Mouse (Mus musculus) E14TG2a.4 (cell line): ENCODE results near the gene Axin2.

Source experiments
- H3K27me3 ChIP-seq: 2 replicates; pipeline ENCODE4 v1.6.1; 2014; ENCODE audit warnings: low read length, control low read depth; ENCODE audit not compliant: insufficient read depth
- H3K36me3 ChIP-seq: 2 replicates; pipeline ENCODE4 v1.6.1; 2014; ENCODE audit warnings: low read length, control low read depth; ENCODE audit not compliant: insufficient read depth
- H3K4me1 ChIP-seq: replicated peaks from 2 replicates; pipeline ENCODE4 v1.6.1; 2014; ENCODE audit warnings: low read depth, low read length, control low read depth
- H3K4me3 ChIP-seq: replicated peaks from 2 replicates; pipeline ENCODE4 v1.5.1; 2014; ENCODE audit warnings: mild to moderate bottlenecking, low read length
- H3K9me3 ChIP-seq: 2 replicates; pipeline ENCODE4 v1.6.1; 2014; ENCODE audit warnings: low read length, control low read depth
- CTCF ChIP-seq: conservative IDR thresholded peaks from 2 replicates; pipeline ENCODE4 v1.5.1; 2014; ENCODE audit warnings: low read length
- NANOG ChIP-seq: IDR thresholded peaks from 2 replicates; pipeline ENCODE4 v1.6.1; 2014; ENCODE audit warnings: borderline replicate concordance, low read length, mixed read lengths
- POU5F1 ChIP-seq: IDR thresholded peaks from 2 replicates; pipeline ENCODE4 v1.6.1; 2014; ENCODE audit warnings: low read length, borderline replicate concordance

Gene Axin2

DNA sequence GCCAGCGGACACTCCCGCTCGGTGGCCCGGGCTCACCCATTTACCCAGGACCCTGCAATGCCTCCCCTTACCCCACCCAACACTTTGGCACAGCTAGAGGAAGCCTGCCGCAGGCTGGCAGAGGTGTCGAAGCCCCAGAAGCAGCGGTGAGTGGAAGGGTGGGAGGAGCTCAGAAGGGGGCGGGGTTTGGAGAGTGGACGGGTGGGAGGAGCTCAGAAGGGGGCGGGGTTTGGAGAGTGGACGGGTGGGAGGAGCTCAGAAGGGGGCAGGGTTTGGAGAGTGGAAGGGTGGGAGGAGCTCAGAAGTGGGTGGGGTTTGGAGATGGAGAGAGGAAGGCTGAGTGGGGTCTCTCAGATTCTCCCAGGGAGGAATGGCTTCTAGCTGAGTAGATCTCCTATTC, 23.6 kb downstream of the Axin2 start:
- TF ChIP-seq POU5F1, result no peak
- no peak for TF ChIP-seq CTCF
- no peak for TF ChIP-seq NANOG

DNA sequence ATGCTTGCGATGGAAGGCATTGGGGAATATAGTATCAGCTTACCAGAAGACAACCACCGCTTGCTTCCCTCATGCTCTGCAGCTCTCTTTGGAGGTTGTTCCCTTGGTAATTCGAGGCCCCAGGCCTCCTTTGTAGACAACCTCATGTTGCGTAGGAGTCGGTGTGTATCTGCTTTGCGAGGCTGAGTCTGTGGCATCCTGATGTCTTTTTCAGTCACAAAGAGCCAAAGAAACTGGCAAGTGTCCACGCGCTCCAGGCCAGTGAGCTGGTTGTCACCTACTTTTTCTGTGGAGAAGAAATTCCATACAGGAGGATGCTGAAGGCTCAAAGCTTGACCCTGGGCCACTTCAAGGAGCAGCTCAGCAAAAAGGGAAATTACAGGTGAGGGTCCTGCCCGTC, 25.5 kb downstream of the Axin2 start:
- Histone ChIP-seq H3K9me3 (no peaks in the 10 kb centered on the region), H3K36me3 (peaks cover 57% of the 10 kb centered on the region), H3K4me3 (no peak overlapping the region), H3K27me3 (no peaks in the 10 kb centered on the region; the same call in 1 of the 2 replicates), H3K4me1 (peaks cover 59% of the 10 kb centered on the region)
- TF ChIP-seq CTCF, result no peak
- TF ChIP-seq POU5F1, result no peak
- TF ChIP-seq NANOG, result no peak

More for the DNA sequence above, 23.6 kb downstream of the Axin2 start:
- H3K4me3 ChIP-seq, result no peak overlapping the region
- peaks cover 68% of the 10 kb centered on the region for H3K36me3 ChIP-seq
- H3K27me3 ChIP-seq, result no peaks in the 10 kb centered on the region; the same call in 1 of the 2 replicates
- H3K9me3 ChIP-seq, result peaks cover 5% of the 10 kb centered on the region; the same call in 1 of the 2 replicates
- peaks cover 53% of the 10 kb centered on the region for H3K4me1 ChIP-seq

DNA sequence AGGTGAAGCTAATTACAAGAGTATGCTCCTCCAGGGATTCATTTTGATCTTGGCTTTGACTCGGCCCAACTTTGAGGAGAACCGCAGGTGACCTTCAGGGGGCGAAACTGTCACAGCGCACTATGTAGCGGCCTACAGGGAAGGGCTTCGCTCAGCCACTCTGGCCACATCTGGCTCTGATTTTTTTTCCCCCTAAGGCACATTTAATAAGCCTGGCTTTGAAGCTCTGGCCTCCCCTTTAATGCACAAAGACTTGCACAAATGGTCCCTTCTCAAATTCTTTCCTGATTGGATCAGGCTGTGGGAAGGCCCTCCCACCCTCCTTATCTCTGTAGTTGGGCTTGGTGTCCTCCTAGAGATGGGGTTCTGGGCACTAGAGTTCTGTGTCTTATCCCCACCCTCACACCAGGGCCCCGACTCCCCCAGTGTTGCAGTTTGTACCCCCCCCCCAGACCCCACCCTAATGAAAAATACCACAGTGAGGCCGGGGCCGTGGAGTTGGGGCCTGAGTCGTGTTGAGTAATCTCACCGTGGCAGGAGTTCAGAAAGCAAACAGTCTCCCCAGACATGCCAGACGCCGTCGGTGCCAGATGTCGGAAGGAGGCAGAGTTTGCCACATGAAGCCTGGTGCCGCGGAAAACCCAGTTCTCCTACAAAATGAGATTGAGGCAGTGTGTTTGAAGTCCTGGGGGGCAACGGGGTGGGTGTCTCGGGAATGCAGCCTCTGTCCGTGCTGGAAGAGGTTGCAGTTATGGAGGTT, 27.5 kb downstream of the Axin2 start:
- TF ChIP-seq NANOG (no peak), CTCF (no peak), POU5F1 (no peak)
- Histone ChIP-seq H3K4me1 (peaks cover 40% of the 10 kb centered on the region), H3K27me3 (no peaks in the 10 kb centered on the region), H3K36me3 (peaks cover 45% of the 10 kb centered on the region), H3K4me3 (no peak overlapping the region), H3K9me3 (no peaks in the 10 kb centered on the region)

DNA sequence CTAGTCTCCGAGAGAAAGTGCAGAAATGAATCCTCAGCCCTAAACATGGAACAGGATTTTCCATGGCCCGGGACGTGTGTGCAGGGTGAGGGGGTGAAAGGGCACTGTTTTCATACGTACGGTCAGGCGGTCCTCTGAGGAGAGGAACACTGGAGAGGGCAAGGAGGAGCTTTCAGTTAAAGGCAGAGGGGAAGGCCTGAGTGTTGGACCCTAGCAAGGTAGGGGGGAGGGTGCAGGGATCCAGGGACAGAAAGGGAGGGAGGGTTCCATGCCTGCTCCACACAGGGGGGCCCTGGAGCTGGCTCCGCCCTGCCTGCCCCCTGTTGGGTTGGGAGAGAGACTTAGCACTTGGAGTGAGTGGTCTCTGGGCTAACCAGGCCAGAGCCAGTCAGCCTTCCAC, 28.4 kb downstream of the Axin2 start:
- H3K4me3 ChIP-seq, result peak overlapping the region; percentile 50
- H3K27me3 ChIP-seq, result no peaks in the 10 kb centered on the region
- peaks cover 40% of the 10 kb centered on the region for H3K36me3 ChIP-seq
- H3K4me1 ChIP-seq, result peaks cover 38% of the 10 kb centered on the region
- TF ChIP-seq POU5F1 (no peak), NANOG (no peak), CTCF (no peak)
- no peaks in the 10 kb centered on the region for H3K9me3 ChIP-seq

DNA sequence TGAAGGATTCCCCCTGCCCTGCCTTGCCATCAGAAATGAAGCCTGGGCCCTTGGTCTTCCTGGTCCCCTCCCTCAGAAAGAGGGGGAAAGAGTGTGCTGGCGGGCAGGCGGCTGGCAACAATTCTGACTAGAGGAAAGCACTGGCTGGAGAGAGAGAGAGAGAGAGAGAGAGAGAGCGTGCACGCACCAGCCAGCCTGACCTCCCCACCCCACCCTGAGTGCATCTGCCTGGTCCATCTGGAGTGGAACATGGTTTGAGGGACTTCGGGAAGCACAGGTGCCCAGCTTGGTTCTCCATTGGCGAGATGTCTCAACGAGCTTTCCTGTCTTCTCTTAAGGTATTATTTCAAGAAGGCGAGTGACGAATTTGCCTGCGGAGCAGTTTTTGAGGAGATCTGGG, 28.8 kb downstream of the Axin2 start:
- peaks cover 40% of the 10 kb centered on the region for H3K36me3 ChIP-seq
- peak overlapping the region; percentile 50 for H3K4me3 ChIP-seq
- H3K9me3 ChIP-seq, result no peaks in the 10 kb centered on the region
- H3K4me1 ChIP-seq, result peaks cover 38% of the 10 kb centered on the region
- TF ChIP-seq CTCF, result no peak
- TF ChIP-seq POU5F1, result no peak
- TF ChIP-seq NANOG, result no peak
- H3K27me3 ChIP-seq, result no peaks in the 10 kb centered on the region

- TF ChIP-seq POU5F1, result no peak
- TF ChIP-seq CTCF, result no peak
- no peak for TF ChIP-seq NANOG
- Histone ChIP-seq H3K4me1 (peaks cover 30% of the 10 kb centered on the region), H3K36me3 (peaks cover 6% of the 10 kb centered on the region; the same call in 1 of the 2 replicates), H3K4me3 (no peak overlapping the region), H3K27me3 (no peaks in the 10 kb centered on the region), H3K9me3 (no peaks in the 10 kb centered on the region)
These were observed 32.2 kb downstream of the Axin2 start for GRCm38 (mm10) chr11:108952343-108952742.

DNA sequence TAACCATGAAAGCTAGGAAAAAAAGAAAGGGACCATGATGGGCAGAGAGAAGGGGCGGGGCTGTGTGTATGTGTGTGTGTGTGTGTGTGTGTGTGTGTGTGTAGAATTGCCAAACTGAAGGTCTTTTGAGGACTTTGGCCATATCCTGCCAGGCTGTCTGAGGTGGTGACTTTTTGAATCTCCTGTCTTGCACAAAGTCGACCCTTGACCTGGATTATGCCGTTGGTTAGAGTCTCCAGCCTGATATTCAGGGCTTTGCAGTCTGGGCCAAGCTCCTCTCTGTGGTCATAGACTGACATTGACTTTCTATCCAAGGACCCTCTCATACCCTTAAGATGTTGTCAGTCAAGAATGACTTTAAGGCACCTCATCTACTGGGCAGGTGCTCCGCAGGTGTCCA, 35.8 kb downstream of the Axin2 start:
- H3K4me1 ChIP-seq, result peaks cover 2% of the 10 kb centered on the region; the same call in 1 of the 2 replicates
- H3K36me3 ChIP-seq, result no peaks in the 10 kb centered on the region
- TF ChIP-seq CTCF (no peak), POU5F1 (no peak), NANOG (no peak)
- no peaks in the 10 kb centered on the region for H3K9me3 ChIP-seq
- no peak overlapping the region for H3K4me3 ChIP-seq
- no peaks in the 10 kb centered on the region for H3K27me3 ChIP-seq

- TF ChIP-seq NANOG (no peak), CTCF (no peak), POU5F1 (no peak)
These were observed 38.2 kb downstream of the Axin2 start for GRCm38 (mm10) chr11:108958349-108958748.

More at GRCm38 (mm10) chr11:108958349-108958748, 38.2 kb downstream of the Axin2 start:
- Histone ChIP-seq H3K4me1 (peaks cover 15% of the 10 kb centered on the region), H3K36me3 (no peaks in the 10 kb centered on the region), H3K27me3 (no peaks in the 10 kb centered on the region), H3K4me3 (no peak overlapping the region), H3K9me3 (no peaks in the 10 kb centered on the region)
